Mouse (Mus musculus) mesoderm, embryonic 11.5 days (tissue): ENCODE results near the gene Ppp1r15b.
A peak's percentile ranks its signal among the peaks of the same experiment; 100 is the strongest.

Experiments
- DNase-seq: peaks from one replicate; pipeline ENCODE4 v3.0.0-alpha.2; 2012; ENCODE audit warnings: low read depth, low spot score

Gene Ppp1r15b

GRCm38 (mm10) chr1:133161559-133161958, 30.6 kb downstream of the Ppp1r15b start:
- DNase-seq = no peak

DNA sequence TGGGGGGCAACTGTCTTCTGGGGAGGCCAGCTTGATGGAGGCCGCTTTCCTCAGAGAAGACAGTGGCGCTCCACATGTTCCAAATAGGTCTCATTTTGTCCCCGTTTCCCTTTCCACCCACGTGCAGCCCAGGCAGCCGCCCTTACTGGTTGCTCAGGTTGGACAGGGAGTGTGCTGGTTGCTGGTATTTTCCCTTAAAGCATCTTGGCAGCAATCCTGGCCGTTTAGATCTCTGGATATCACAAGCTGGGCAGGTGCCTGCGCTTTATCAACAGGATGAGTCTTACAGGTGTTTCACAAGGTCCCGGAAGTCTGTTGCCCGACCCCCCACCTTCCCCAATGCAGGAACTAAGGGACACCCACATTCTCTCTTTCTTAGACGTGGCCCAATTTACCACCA, 31.1 kb downstream of the Ppp1r15b start:
- no peak for DNase-seq

DNA sequence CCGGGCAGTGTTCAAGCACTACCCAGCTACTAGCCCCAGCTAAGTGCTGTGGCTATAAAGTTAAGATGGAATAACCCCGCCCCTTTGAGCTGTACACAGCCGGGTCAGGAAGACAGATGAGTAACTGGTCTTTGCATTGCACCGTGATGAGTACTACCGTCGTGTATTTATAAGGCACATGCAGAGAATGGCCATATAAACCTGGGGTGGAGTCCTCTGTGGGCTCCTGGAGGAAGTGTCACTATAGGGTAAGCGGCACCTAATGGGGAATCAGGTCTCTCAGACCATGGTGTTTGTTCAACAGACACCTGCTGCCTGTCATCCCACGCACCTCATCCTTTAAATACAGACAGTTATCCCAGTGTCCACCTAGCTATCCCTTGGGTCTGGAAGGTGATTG, 32.0 kb downstream of the Ppp1r15b start:
- DNase-seq = no peak

DNA sequence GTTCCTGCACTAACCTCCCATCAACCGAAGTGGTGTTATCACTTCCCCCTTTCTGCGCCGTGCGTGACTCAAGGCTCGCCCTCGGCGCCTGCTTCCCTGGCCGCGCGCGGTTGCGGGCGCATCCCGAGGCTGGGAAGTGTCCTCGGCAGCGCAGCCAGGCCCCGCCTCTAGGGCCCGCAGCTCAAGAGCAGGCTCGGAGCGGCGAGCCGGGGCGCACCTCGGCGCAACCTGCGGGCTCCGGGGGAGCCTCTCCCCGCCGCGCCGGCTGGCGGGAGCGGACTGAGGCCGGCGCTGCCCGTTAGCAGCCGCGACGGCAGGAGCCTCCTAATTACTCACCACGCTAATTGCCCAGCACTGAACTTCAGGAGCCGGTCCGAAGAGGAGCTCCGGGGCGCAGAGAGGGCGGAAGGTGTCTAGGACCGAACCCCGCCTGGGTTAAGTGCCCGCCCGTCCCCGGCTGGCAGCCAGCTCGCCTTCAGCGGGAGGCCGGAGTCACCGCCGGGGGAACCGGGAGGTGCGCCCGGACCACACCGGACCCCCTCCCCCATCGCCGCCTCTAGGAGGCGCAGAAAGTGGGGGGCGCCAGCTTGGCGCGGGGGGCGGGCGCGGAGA, 33.0 kb downstream of the Ppp1r15b start, which contains the start of gene Plekha6:
Plekha6 (plus strand) TSS at position 391 of the 612 bp plus-strand sequence.
- DNase-seq = peak; percentile 35

DNA sequence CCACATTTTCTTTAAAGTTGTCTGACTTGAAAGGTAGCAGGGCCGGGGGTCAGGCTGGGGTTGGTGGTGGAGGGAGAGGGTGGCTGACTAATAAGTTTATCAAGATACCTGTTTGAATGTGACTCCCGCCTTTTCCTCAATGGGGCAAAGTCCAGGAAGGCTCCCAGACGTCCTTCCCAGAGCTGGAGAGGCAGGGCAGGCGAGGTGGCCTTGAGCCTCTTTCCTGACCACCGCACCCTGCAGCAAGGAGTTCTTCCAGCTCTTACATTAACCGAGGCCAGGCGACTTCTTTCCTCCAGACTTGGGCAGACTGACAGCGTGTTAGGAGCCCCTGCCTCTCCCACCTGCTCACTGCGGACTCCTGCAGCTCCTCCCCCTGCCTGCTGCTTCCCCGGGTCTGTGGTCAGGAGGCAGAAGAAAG, 33.7 kb downstream of the Ppp1r15b start:
- DNase-seq = no peak

- DNase-seq = no peak
Observed at GRCm38 (mm10) chr1:133165111-133165510, 34.2 kb downstream of the Ppp1r15b start.

- DNase-seq = no peak
Observed at GRCm38 (mm10) chr1:133168318-133169060, 37.5 kb downstream of the Ppp1r15b start.

GRCm38 (mm10) chr1:133170196-133170595, 39.3 kb downstream of the Ppp1r15b start:
- DNase-seq = no peak

GRCm38 (mm10) chr1:133171357-133171756, 40.4 kb downstream of the Ppp1r15b start:
- DNase-seq = no peak

GRCm38 (mm10) chr1:133175150-133175549, 44.2 kb downstream of the Ppp1r15b start:
- DNase-seq = no peak

GRCm38 (mm10) chr1:133177480-133178172, 46.7 kb downstream of the Ppp1r15b start:
- peak; percentile 79 for DNase-seq

- DNase-seq = no peak
Observed at GRCm38 (mm10) chr1:133178732-133179440, 47.9 kb downstream of the Ppp1r15b start.

- peak; percentile 87 for DNase-seq
Observed at GRCm38 (mm10) chr1:133181072-133182015, 50.4 kb downstream of the Ppp1r15b start.

GRCm38 (mm10) chr1:133182016-133182705, 51.2 kb downstream of the Ppp1r15b start:
- peak; percentile 74 for DNase-seq

GRCm38 (mm10) chr1:133182706-133183095, 51.8 kb downstream of the Ppp1r15b start:
- peak; percentile 66 for DNase-seq

GRCm38 (mm10) chr1:133183141-133183925, 52.4 kb downstream of the Ppp1r15b start:
- DNase-seq = no peak

GRCm38 (mm10) chr1:133187948-133188680, 57.2 kb downstream of the Ppp1r15b start:
- peak; percentile 89 for DNase-seq

DNA sequence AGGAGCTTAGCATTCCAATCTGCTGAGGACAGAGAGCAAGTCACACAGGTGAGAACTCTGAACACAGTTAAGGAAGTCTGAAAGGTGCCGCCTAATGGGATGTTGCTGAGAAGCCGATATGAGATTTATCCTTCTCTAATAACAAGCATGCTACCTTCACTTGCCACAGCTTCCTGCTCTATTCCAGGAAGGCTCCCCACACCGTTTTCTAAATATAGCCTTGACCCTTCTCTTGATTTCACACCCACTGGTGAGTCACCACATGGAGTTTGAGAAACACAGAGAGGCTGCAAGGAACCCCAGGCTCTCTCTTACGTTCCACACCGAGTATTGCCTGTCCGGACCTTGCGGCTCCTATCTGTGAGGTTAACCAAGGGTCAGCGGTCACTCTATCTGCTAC, 57.8 kb downstream of the Ppp1r15b start:
- no peak for DNase-seq
